Mouse (Mus musculus): Measurements from ENCODE around the gene Cnga3. TPM values are rescaled to one million over a fixed set of nuclear protein-coding genes. Genes with fewer than 3 reads are reported as not detected.

Gene Cnga3
- polyA plus RNA-seq, 1 experiment, result not detected

- Histone ChIP-seq H3K4me3 (no peak overlapping the region), H3K36me3 (ENCODE audit: control insufficient read depth, insufficient read depth) (no peaks in the 10 kb centered on the region), H3K27me3 (ENCODE audit: control insufficient read depth, insufficient read depth, insufficient read length) (no peaks in the 10 kb centered on the region), H3ac (ENCODE audit: control insufficient read depth, insufficient read length) (no peak overlapping the region), H3K79me2 (ENCODE audit: control insufficient read depth, insufficient read depth) (no peaks in the 10 kb centered on the region), H3K4me2 (ENCODE audit: low read depth) (peak overlapping the region; percentile 51)
- TF ChIP-seq REST (IDR thresholded peaks at IDR 0.05; ENCODE audit: insufficient read depth, insufficient read length) (no peak), MAX (IDR thresholded peaks at IDR 0.05; ENCODE audit: low read depth) (no peak), E2F4 (IDR thresholded peaks at IDR 0.05; ENCODE audit: insufficient read depth) (no peak), POLR2AphosphoS2 (IDR thresholded peaks at IDR 0.05; ENCODE audit: insufficient read length, low read depth) (no peak), TCF3 (IDR thresholded peaks at IDR 0.05; ENCODE audit: insufficient read length, low read depth) (no peak), POLR2A (IDR thresholded peaks at IDR 0.05; ENCODE audit: insufficient read length, low read depth) (no peak), USF1 (IDR thresholded peaks at IDR 0.05; ENCODE audit: low read depth) (no peak), CEBPB (IDR thresholded peaks at IDR 0.05; ENCODE audit: insufficient read depth, poor library complexity, severe bottlenecking) (no peak), TCF12 (IDR thresholded peaks at IDR 0.05; ENCODE audit: insufficient read depth, poor library complexity, severe bottlenecking) (no peak), MYOG (IDR thresholded peaks at IDR 0.05; ENCODE audit: control insufficient read depth in 1 of 3, insufficient read depth in 1 of 3, insufficient read length in 2 of 3, low read depth in 2 of 3) (no peak), SRF (IDR thresholded peaks at IDR 0.05; ENCODE audit: control insufficient read depth, insufficient read length, low read depth) (no peak), MYOD1 (IDR thresholded peaks at IDR 0.05; ENCODE audit: control insufficient read depth in 1 of 3, insufficient read length in 2 of 3, low read depth in 2 of 3) (no peak)
These were observed 17.1 kb downstream of the Cnga3 start for GRCm38 (mm10) chr1:37231295-37231701.

- no peaks in the 10 kb centered on the region for H3K79me2 ChIP-seq (ENCODE audit: control insufficient read depth, insufficient read depth)
- no peak overlapping the region for H3K4me3 ChIP-seq
- no peaks in the 10 kb centered on the region for H3K36me3 ChIP-seq (ENCODE audit: control insufficient read depth, insufficient read depth)
- H3K4me2 ChIP-seq (ENCODE audit: low read depth), result no peak overlapping the region
- H3K27me3 ChIP-seq (ENCODE audit: control insufficient read depth, insufficient read depth, insufficient read length), result no peaks in the 10 kb centered on the region
- H3ac ChIP-seq (ENCODE audit: control insufficient read depth, insufficient read length), result no peak overlapping the region
- TF ChIP-seq USF1 (IDR thresholded peaks at IDR 0.05; ENCODE audit: low read depth), result no peak
These were observed 24.9 kb downstream of the Cnga3 start for GRCm38 (mm10) chr1:37239045-37239635.

GRCm38 (mm10) chr1:37242253-37242652 lies 28.0 kb downstream of the Cnga3 start:
- TF ChIP-seq MAX (IDR thresholded peaks at IDR 0.05; ENCODE audit: low read depth) (no peak), CEBPB (IDR thresholded peaks at IDR 0.05; ENCODE audit: insufficient read depth, poor library complexity, severe bottlenecking) (no peak), MYOD1 (IDR thresholded peaks at IDR 0.05; ENCODE audit: control insufficient read depth in 1 of 3, insufficient read length in 2 of 3, low read depth in 2 of 3) (no peak)
- Histone ChIP-seq H3K4me3 (no peak overlapping the region), H3K4me2 (ENCODE audit: low read depth) (no peak overlapping the region), H3K36me3 (ENCODE audit: control insufficient read depth, insufficient read depth) (no peaks in the 10 kb centered on the region), H3ac (ENCODE audit: control insufficient read depth, insufficient read length) (no peak overlapping the region), H3K79me2 (ENCODE audit: control insufficient read depth, insufficient read depth) (no peaks in the 10 kb centered on the region), H3K27me3 (ENCODE audit: control insufficient read depth, insufficient read depth, insufficient read length) (no peaks in the 10 kb centered on the region)

GRCm38 (mm10) chr1:37246476-37246875 lies 32.2 kb downstream of the Cnga3 start:
- TF ChIP-seq MAX (IDR thresholded peaks at IDR 0.05; ENCODE audit: low read depth), result no peak
- no peak for TF ChIP-seq REST (IDR thresholded peaks at IDR 0.05; ENCODE audit: insufficient read depth, insufficient read length)
- TF ChIP-seq CEBPB (IDR thresholded peaks at IDR 0.05; ENCODE audit: insufficient read depth, poor library complexity, severe bottlenecking), result no peak
- no peak for TF ChIP-seq E2F4 (IDR thresholded peaks at IDR 0.05; ENCODE audit: insufficient read depth)
- no peak for TF ChIP-seq TCF3 (IDR thresholded peaks at IDR 0.05; ENCODE audit: insufficient read length, low read depth)
- TF ChIP-seq MYOD1 (IDR thresholded peaks at IDR 0.05; ENCODE audit: control insufficient read depth in 1 of 3, insufficient read length in 2 of 3, low read depth in 2 of 3), result no peak
- no peak for TF ChIP-seq USF1 (IDR thresholded peaks at IDR 0.05; ENCODE audit: low read depth)
- TF ChIP-seq POLR2A (IDR thresholded peaks at IDR 0.05; ENCODE audit: insufficient read length, low read depth), result no peak
- TF ChIP-seq POLR2AphosphoS2 (IDR thresholded peaks at IDR 0.05; ENCODE audit: insufficient read length, low read depth), result no peak
- TF ChIP-seq TCF12 (IDR thresholded peaks at IDR 0.05; ENCODE audit: insufficient read depth, poor library complexity, severe bottlenecking), result no peak
- no peak for TF ChIP-seq SRF (IDR thresholded peaks at IDR 0.05; ENCODE audit: control insufficient read depth, insufficient read length, low read depth)
- no peak for TF ChIP-seq MYOG (IDR thresholded peaks at IDR 0.05; ENCODE audit: control insufficient read depth in 1 of 3, insufficient read depth in 1 of 3, insufficient read length in 2 of 3, low read depth in 2 of 3)
- H3K36me3 ChIP-seq (ENCODE audit: control insufficient read depth, insufficient read depth), result no peaks in the 10 kb centered on the region
- H3K4me2 ChIP-seq (ENCODE audit: low read depth), result no peak overlapping the region
- no peaks in the 10 kb centered on the region for H3K27me3 ChIP-seq (ENCODE audit: control insufficient read depth, insufficient read depth, insufficient read length)
- H3K4me3 ChIP-seq, result no peak overlapping the region
- no peaks in the 10 kb centered on the region for H3K79me2 ChIP-seq (ENCODE audit: control insufficient read depth, insufficient read depth)
- H3ac ChIP-seq (ENCODE audit: control insufficient read depth, insufficient read length), result no peak overlapping the region

- Histone ChIP-seq H3K36me3 (ENCODE audit: control insufficient read depth, insufficient read depth) (no peaks in the 10 kb centered on the region), H3ac (ENCODE audit: control insufficient read depth, insufficient read length) (no peak overlapping the region), H3K79me2 (ENCODE audit: control insufficient read depth, insufficient read depth) (no peaks in the 10 kb centered on the region)
These were observed 34.2 kb downstream of the Cnga3 start for GRCm38 (mm10) chr1:37248406-37248805.

More at GRCm38 (mm10) chr1:37248406-37248805, 34.2 kb downstream of the Cnga3 start:
- no peak for TF ChIP-seq TCF12 (IDR thresholded peaks at IDR 0.05; ENCODE audit: insufficient read depth, poor library complexity, severe bottlenecking)
- TF ChIP-seq REST (IDR thresholded peaks at IDR 0.05; ENCODE audit: insufficient read depth, insufficient read length), result no peak
- TF ChIP-seq MYOG (IDR thresholded peaks at IDR 0.05; ENCODE audit: control insufficient read depth in 1 of 3, insufficient read depth in 1 of 3, insufficient read length in 2 of 3, low read depth in 2 of 3), result no peak
- no peak for TF ChIP-seq SRF (IDR thresholded peaks at IDR 0.05; ENCODE audit: control insufficient read depth, insufficient read length, low read depth)
- TF ChIP-seq POLR2A (IDR thresholded peaks at IDR 0.05; ENCODE audit: insufficient read length, low read depth), result no peak
- no peak for TF ChIP-seq MAX (IDR thresholded peaks at IDR 0.05; ENCODE audit: low read depth)
- TF ChIP-seq E2F4 (IDR thresholded peaks at IDR 0.05; ENCODE audit: insufficient read depth), result no peak
- TF ChIP-seq MYOD1 (IDR thresholded peaks at IDR 0.05; ENCODE audit: control insufficient read depth in 1 of 3, insufficient read length in 2 of 3, low read depth in 2 of 3), result no peak
- TF ChIP-seq TCF3 (IDR thresholded peaks at IDR 0.05; ENCODE audit: insufficient read length, low read depth), result no peak
- no peak for TF ChIP-seq POLR2AphosphoS2 (IDR thresholded peaks at IDR 0.05; ENCODE audit: insufficient read length, low read depth)
- TF ChIP-seq USF1 (IDR thresholded peaks at IDR 0.05; ENCODE audit: low read depth), result no peak
- no peak for TF ChIP-seq CEBPB (IDR thresholded peaks at IDR 0.05; ENCODE audit: insufficient read depth, poor library complexity, severe bottlenecking)
- Histone ChIP-seq H3K4me2 (ENCODE audit: low read depth) (no peak overlapping the region), H3K27me3 (ENCODE audit: control insufficient read depth, insufficient read depth, insufficient read length) (no peaks in the 10 kb centered on the region), H3K4me3 (no peak overlapping the region)

All from myocyte (in vitro differentiated cells).